Mouse (Mus musculus): ENCODE results near the gene Taf6l.

Taf6l gene

DNA sequence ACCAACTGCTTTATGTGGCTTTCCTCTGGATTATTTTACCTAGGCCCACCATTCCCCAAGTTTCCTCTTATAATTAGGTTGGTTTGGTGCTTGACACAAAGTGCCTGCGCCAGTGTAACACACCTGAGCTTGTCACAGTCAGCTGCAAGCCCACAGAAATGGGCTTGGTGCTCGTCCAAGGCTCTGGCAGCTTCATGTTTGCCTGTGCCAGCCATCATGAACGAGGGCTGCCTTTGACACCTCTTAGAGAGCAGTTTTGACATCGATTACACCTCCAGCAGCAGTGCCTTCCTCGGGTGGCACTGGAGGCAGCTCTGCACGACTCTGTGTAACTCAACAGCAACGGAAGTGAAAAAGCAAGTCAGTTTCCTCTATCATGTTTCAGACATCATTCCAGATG lies 4.0 kb upstream of the Taf6l start:
- DNase-seq (ENCODE audit: low spot score) = no peak

DNA sequence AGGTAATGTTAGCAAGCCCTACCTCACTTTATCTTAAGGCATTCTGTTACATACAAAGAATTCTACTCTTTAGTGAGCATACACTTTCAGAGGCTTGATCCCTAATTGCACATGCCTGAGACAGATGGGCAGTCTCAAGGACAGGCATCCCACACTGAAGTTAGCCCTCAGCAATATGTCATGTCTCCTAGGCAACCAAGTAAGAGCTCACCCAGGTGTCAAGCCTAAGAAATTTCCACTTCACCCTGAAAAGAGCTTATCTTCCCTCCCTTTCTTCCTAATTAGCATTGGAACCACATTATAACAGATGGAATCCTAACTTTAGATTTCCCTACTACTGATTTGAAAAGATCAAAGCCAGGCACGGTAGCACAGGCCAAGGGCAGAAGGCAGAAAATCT lies 3.0 kb upstream of the Taf6l start:
- DNase-seq (ENCODE audit: low spot score) = no peak

DNA sequence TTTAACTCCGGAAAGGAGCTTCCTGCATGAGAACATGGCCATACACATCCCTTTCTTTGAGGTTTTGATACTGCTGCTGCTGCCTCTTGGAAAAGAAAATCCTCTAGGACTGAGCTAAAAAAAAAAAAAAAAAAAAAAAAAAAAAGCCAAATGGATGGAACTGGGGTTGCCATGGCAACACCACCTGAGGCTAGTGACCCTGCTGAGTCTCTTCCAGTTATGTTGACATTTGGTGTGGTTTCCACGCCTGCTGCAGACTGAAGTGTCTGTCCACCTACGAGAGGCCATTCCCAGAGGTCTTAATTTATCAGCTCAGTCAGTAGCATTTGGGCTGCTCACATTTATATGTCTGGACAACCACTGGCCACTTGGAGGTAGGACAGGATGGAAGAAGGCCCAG lies 2.3 kb upstream of the Taf6l start:
- no peak for DNase-seq (ENCODE audit: low spot score)

DNA sequence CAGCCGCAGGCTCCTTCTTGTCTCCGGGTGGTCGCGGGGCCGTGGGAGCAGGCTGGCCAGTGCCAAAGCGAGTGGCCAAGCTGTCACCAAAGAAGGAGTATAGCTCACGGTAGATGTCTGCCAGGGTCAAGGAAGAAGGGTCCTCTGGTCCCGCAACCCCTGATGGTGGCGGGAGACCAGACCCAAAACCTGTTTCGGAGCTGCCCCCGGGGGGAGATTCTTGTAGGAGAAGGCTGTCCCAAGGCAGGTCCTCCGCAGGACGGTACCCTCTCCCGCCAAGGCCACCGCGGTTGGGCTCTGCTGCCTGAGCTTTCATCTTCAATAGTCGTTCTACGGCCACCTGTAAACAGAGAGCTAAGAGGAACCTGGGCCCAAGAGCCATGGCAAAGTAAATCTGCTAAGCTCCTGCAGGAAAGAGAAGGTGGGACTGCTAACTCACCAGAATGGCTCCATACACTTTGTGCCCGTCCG lies 11.2 kb downstream of the Taf6l start:
- no peak for DNase-seq (ENCODE audit: low spot score)

DNA sequence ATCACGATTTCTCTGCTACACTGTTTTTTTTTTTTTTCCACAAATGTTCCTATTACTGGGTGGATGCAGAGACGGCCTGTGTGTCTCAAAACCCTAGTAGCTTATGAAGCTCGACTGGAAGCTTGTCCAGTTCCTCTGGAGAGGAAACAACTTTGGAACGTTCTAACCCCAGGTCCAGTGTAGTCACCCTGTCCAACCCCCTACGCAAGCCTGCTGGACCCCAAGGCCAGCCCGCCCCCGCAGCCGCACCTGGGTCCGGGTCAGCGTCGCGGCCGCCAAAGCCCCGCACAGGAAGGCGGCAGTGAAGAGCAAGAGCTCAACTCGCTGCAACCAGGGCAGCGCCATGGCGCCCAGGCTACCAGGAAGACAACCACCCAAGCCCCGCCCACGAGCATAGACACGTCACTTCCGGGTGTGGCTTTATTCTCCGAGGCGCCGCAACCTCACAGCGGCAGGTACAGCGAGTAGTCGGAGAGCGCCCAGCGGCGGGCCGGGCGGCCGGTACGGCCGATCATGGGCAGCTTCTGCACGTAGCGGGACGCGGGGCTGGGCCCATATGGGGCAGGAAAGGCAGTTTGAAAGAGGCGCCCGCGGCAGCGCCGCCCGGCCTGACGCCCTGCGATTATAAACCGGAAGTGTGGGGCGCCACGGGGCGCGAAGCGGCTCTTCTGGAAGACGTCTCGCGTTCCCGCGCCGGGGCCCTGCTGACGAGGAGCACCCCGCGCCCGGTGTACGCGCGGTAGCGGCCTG lies 12.0 kb downstream of the Taf6l start, which contains the start of gene Tmem179b:
Tmem179b (minus strand) TSS at position 382 of the 750 bp plus-strand sequence.
- DNase-seq (ENCODE audit: low spot score) = peak; percentile 97

DNA sequence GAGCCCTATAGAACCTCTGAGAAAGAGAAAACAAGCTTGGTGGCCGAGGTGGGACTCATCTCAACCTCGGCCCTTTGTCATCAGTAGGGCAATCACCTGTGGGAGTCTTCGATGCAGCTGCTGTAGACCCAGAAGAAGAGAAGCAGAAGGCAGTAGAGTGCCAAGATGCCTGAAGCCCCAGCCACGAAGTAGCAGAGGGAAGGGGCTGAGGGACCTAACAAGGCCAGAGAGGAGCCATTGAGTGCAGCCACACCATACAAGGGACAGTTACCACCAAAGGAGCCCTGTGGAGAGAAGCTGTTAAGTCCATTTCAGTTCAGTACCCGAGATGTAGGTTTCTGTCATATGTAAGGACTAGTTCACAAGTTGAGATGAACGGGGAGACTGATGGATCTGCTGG lies 12.8 kb downstream of the Taf6l start:
- DNase-seq (ENCODE audit: low spot score) = no peak

DNA sequence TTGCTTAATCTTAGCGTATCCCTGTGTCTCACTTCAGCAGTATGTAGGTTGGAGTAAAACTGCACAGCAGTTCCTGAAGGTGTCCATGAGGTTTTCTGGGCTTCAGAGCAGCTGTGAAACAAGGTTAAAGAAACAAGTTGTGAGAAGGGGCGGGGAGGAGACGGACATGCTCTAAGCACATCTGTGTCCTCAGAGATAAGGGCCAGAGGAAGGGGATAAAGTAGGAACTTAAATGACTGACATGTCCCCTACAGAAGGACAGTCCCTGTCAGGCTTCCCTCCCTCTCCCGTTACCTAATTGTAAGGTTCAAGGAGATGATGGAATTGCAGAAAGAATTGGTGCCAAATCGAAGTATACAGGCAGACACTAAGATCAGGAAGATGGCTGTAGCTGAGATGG lies 13.2 kb downstream of the Taf6l start:
- DNase-seq (ENCODE audit: low spot score) = no peak

DNA sequence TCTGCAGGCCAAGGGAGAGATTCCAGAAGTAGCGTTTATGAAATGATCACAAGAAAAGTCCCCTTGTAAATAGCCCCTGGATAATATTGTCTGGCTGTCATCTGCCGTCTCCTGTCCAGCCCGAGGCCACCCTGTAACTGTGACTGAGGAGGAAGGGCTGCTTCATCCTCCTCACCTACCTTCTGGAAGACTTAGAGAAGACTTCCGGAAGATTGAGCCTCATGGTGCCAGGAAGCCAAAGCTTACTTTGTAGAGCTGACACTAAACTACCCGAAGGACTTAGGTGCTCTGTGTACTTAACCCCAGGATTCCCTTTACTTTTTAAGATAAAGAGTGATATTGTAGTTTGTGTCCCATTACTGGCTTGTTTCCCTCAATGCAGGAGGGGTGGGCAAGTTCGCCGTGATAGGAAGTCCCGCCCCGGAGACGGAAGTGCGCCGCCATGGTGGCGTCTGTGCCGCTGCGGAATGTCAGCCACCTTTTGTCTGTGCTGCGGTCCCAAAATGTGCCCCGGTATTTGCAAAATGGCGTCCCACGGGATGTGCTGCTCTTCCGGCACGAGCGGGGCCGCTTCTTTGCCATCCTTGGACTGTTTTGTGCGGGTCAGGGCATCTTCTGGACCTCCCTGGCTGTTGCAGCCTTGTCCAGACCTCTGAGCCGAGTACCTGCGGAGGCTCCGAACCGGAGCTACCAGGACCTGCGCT lies 15.5 kb downstream of the Taf6l start, which contains the start of gene Tmem223:
Tmem223 (plus strand) TSS at position 430 of the 704 bp plus-strand sequence.
- peak; percentile 68 for DNase-seq (ENCODE audit: low spot score)

DNA sequence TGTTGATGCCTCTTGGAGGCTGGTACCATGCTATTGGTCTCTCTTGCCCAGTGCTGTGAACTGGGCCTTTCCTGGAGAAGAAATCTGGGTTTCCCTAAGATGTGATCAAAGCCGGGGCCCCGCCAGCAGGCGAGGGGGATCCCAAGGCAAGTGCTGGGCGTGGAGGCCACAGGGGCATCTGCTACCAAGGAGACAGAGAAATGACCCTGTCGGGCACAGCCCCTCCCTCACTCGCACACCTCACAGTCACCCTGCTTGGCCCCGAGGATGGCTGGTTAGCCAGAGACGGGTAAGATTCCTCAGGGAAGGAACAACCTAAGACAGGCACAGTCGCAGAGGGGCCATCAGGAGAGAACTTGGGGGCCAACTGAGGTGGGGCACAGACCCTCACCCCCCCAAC lies 20.7 kb downstream of the Taf6l start:
- DNase-seq (ENCODE audit: low spot score) = no peak

DNA sequence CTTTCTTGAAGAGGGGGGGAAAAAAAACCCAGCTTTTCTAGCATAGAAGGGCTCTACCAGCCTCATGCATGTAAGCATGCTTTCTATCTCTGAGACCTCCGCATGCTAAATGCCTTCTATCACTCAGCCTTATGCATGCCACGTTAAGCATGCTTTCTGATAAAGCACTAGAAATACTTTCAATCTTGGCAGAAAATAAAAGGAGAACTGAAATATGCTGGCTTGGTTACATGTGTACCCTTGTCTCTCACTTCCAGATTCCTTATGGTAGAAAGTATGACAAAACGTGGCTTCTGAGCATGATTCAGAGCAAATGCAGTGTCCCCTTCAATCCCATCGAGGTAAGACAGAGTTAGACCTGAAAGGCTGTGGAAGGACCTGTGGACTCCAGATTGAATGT lies 22.9 kb downstream of the Taf6l start:
- no peak for DNase-seq (ENCODE audit: low spot score)

DNA sequence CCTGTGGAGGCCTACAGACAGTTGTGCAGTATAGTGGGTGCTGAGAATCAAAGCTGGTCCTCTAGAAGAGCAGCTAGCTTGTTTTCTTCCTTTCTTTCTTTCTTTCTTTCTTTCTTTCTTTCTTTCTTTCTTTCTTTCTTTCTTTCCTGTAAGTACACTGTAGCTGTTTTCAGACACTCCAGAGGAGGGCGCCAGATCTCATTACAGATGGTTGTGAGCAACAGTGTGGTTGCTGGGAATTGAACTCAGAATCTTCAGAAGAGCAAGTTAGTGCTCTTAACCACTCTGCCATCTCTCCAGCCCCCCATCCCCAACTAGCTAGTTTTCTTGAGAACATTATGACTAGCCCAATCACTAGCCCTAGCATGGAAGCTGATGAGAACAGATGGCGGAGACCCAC lies 25.5 kb downstream of the Taf6l start:
- DNase-seq (ENCODE audit: low spot score) = no peak

DNA sequence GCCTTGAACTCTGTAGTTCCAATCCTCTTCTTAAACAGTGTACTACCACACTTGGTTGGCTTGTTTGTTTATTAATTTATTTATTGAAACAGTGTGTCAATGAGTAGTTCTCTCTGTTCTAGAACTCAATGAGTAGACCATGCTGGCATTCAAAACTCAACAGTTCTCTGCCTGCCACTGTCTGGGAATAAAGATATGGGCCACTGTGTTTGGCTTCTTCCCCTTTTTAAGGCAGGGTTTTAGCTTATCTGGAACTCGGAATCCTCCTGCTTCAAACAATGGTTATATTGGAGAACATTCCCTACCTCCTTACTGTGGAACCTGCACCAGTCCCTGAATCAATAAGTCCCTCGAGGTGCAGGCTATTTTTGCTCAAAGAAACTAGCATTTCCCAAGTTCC lies 27.3 kb downstream of the Taf6l start:
- no peak for DNase-seq (ENCODE audit: low spot score)

DNA sequence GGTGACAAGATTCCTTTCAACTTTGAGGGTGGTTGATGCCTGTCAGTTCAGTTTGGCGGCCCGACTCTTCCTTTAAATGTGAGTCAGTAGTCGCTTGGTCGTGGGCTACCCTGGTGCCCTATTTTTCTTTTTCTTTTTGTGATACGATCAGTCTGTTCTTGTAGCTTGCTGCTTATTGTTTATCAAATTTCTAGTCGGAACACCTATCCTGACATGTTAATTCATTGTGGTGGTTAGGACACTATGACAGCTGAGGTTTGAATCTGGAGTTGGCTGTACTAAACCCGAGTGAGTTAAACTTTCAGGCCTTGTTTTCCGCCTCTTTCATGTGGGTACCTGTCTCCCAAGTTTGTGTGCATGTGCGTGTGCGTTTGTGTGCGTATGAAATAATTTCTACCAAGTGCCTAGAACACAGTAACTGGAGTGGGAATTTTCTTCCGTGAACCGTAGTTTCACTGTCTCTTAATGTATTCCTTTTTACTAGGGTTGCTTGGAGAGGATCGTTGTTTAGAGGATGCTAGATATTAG lies 28.7 kb downstream of the Taf6l start:
- DNase-seq (ENCODE audit: low spot score) = no peak

DNA sequence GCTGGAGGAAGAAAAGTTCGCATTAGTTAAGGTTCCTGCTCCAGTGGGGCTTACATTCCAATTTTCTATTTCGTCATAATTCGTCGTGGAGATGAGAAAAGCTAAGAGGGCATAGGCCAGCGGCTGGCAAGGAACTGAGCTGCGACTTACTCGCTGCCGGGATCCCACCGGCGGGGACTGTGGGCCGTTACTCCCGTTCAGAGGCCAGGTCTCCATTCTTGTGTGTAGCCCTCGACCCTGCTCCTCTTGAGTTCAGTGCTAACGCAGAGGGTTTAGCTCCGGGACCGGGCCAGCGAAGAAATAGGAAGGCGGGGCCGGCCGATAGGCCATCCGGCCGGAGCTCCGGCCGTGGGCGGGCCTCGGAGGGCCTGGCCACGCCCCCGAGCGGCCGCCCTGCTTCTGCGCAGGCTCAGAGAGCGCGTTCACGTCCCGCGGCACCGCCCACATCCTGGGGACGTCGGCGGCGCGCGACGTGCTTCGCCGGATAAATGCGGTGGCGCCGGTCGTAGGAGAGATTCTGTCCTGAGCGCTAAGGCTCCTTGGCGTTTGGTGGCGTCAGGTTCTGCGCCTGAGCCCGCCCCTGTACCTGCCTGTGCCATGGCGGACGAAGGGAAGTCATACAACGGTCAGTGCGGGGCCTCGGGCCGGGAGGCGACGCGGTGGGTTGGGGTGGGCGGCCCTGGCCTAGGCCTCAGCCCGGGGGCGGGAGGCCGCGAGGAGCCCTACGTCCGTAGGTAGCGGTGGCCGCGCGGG lies 29.4 kb downstream of the Taf6l start, which contains the start of gene Nxf1:
Nxf1 (plus strand) TSS at position 439 of the 753 bp plus-strand sequence.
- DNase-seq (ENCODE audit: low spot score) = peak; percentile 89

DNA sequence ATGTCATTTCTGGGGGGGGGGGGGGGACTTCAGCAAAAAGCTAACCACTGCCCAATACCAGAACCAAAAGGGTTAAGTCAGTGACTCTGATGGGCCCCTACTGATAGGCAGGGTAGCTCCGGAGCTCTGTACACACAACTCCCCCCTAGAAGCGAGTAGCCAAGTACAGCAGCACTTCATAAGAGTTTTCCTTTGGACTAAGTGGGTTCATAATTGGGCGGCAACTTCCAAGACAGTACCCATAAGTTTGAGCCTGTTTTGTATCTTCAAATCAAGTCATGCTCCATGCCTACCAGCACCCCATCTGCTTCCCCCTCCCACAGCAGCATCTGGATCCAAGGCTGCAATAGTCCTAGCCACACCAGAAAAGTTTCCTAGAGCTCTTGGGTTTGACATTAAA lies 30.6 kb downstream of the Taf6l start:
- no peak for DNase-seq (ENCODE audit: low spot score)

DNA sequence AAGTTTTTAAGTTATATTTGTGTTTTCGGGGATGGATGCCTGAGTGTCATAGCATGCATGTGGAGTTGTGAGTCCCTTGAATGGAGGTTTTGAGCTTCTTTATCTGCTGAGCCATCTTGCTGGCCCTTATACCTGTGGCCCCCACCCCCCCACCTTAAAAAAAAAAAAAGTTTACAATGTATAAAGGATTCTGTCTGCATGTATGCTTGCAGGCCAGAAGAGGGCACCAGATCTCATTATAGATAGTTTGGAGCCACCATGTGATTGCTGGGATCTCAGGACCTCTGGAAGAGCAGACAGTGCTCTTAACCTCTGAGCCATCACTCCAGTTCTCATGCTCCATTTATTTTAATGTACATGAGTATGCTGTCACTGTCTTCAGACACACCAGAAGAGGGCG lies 38.8 kb downstream of the Taf6l start:
- DNase-seq (ENCODE audit: low spot score) = no peak

DNA sequence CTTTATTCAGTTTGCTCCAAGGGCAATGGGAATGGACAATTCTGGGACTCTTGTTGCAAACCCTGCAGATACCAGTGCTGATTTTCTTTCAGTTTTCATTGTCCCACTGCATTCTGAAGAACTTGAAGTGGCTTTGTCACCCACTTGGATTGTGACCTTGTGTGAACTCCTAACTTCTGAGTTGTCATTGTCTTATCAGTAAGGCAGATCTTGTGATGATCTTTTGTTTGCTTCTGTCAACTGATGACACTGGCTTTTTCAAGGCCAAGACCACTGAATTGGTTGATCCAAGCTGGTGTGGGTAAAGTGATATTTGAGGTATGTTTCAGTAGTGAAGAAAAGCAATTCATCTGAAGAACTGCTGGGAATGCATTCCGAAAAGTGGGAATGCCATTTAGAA lies 40.8 kb downstream of the Taf6l start:
- DNase-seq (ENCODE audit: low spot score) = no peak

DNA sequence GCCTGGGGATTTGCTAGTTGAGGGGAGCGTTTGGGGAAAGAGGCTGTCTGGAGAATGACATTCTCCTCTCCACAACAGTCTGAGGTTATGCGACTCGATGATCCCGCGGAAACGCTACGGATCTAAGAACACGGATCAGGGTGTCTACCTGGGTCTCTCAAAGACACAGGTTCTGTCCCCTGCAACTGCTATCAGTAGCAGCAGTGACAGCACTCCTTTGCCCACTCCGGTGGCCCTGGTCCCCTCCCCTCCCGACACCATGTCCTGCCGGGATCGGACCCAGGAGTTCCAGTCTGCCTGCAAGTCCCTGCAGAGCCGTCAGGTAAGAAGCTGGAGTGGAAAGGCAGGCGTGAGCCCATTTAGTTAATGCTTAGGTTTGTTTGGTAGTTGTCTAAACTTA lies 44.0 kb downstream of the Taf6l start:
- DNase-seq (ENCODE audit: low spot score) = no peak

DNA sequence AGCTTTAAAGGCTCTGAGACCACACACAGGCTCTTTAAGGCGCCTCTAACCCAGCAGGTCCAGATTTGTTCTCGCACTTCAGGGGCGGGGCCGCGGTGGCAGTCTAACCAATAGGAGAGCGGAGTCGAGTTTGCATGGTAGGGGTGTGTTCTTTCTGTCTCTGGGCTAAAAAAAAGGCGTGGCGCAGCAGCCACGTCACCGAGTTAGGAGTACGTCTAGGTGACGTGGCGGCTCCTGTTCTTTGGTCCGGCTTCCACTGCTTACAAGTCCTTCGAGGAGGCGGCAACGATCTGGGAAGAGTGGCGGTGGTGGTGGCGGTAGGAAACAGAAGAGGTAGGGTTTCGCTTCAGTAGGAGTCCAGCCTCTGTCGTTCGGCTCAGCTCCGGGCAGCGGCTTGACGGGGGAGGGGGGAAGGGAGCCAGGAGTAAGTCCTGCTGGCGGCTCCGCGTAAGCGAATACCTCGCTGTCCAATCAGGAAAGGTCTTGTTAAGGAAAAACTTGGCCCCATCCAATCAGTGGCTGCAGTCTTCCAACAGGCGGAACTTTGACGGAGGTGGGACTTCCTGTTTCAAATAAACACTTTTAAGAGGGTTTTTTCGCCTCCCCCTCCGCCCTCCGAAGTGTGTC lies 44.9 kb downstream of the Taf6l start, which contains the start of gene Stx5a:
Stx5a (plus strand) TSS at position 171 of the 627 bp plus-strand sequence.
- peak; percentile 85 for DNase-seq (ENCODE audit: low spot score)

DNA sequence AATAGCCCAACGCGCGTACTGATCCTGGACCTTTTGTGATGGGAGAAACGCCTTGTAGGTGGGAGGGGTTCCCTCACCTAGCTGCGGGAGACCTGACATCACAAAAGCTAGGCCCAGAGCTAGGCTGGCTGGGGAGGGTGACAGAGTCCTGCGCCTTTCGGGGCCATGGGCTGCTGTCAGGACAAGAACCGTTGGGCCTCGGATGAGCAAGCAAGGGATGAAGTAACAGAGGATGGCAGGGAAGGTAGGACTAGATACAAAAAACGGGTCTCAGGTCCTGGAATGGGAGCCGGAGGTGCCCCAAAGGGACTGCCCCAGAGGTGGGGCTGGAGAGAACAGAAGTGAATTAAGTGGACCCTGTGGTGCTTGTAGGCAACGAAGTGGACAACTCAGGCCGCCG lies 45.6 kb downstream of the Taf6l start, which contains the start of gene 1700092M07Rik:
1700092M07Rik (plus strand) TSS at position 116 of the 400 bp plus-strand sequence.
- DNase-seq (ENCODE audit: low spot score) = no peak

DNA sequence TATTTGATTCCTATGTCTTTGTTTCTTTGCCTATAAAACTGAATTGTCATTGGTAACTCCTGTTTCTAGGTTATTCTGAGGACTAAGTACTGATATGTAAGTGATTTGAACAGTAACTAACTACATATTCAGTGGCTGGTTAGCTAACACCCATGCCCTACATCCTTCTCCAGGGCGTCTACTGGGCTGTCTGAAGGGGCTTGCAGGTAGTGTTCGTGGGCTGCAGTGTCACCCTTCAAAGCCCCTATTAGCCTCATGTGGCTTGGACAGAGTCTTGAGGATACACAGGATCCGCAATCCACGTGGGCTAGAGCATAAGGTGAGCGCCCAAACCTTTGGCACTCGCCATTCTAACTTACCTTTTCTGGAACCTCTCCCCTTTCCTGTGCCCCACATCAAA lies 46.6 kb downstream of the Taf6l start:
- DNase-seq (ENCODE audit: low spot score) = no peak

DNA sequence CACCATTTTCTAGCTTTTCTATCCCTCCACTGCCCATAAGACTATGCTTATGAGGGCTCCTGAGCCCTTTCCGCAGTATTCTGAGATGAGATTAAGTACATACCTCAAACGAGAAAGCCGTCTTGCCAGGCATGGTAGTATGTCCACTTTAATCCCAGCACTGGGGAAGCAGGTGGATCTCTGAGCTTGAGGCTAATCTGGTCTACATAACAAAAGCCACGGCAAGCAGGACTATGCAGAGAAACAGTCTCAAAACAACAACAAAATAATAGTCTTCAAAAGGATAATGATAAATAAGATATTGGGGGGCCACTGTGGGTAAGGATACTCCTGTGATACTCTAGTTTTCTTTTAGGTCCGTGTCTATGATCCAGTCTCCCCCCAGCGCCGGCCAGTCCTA lies 47.3 kb downstream of the Taf6l start:
- DNase-seq (ENCODE audit: low spot score) = no peak

Data from ovary, postnatal 14 days (tissue).